Mouse (Mus musculus): ENCODE results near the gene Gm3667. TPM values are rescaled to one million over a fixed set of nuclear protein-coding genes. Genes with fewer than 3 reads are reported as not detected.

Gm3667 gene
- 2.8 and 3.2 TPM in 2 replicates for polyA plus RNA-seq (2021; fragmentation: Nextera tagmentation)
- long read RNA-seq, experiment 1, partial matches to known transcripts = 1 of 39 reads
- long read RNA-seq, experiment 1, other reads (novel, unspliced or antisense) = 38 of 39 reads
- long read RNA-seq, experiment 2, partial matches to known transcripts = 0 of 9 reads
- long read RNA-seq, experiment 2, other reads (novel, unspliced or antisense) = 9 of 9 reads

GRCm38 (mm10) chr14:6889521-6890012 is at the start of gene Gm3667:
Gene Gm3667, minus strand, starts transcription at chr14:6889962.

GRCm38 (mm10) chr14:6840211-6840610 is 49.6 kb downstream of the Gm3667 start, which contains the start of gene Gm3642:
Gene Gm3642, minus strand, starts transcription at chr14:6840311.

Other genes starting within 250 kb of the Gm3667 start
- 0.16 TPM in 1 of 2 replicates, not detected in the other for gene Gm10251, start 205.8 kb downstream of the Gm3667 start, polyA plus RNA-seq (2021; fragmentation: Nextera tagmentation)
- gene Gm8050, start 169.7 kb downstream of the Gm3667 start, polyA plus RNA-seq (2021; fragmentation: Nextera tagmentation) = not detected in 2 replicates
- 1.7 and 1.8 TPM in 2 replicates for gene Gm3636, start 147.6 kb downstream of the Gm3667 start, polyA plus RNA-seq (2021; fragmentation: Nextera tagmentation)
- gene Gm8362, start 115.6 kb downstream of the Gm3667 start, polyA plus RNA-seq (2021; fragmentation: Nextera tagmentation) = not detected in 2 replicates
- not detected in 2 replicates for gene Gm3642, start 49.7 kb downstream of the Gm3667 start, polyA plus RNA-seq (2021; fragmentation: Nextera tagmentation)
- not detected in 2 replicates for gene Gm6356, start 83.9 kb upstream of the Gm3667 start, polyA plus RNA-seq (2021; fragmentation: Nextera tagmentation)
- gene Gm10406, start 137.5 kb upstream of the Gm3667 start, polyA plus RNA-seq (2021; fragmentation: Nextera tagmentation) = 0.38 and 0.43 TPM in 2 replicates
- not detected in 2 replicates for gene Gm3685, start 155.0 kb upstream of the Gm3667 start, polyA plus RNA-seq (2021; fragmentation: Nextera tagmentation)
- gene Gm3696, start 210.7 kb upstream of the Gm3667 start, polyA plus RNA-seq (2021; fragmentation: Nextera tagmentation) = 3.0 and 3.1 TPM in 2 replicates
- not detected in 2 replicates for gene Gm6676, start 235.4 kb upstream of the Gm3667 start, polyA plus RNA-seq (2021; fragmentation: Nextera tagmentation)